Mouse (Mus musculus): Measurements from ENCODE around the gene Mrps33.

Gene Mrps33

GRCm38 (mm10) chr6:39780857-39781666 lies 29.7 kb downstream of the Mrps33 start:
- DNase-seq (ENCODE audit: low spot score in 2 of 2), result no peak

GRCm38 (mm10) chr6:39778506-39778905 lies 32.3 kb downstream of the Mrps33 start:
- no peak for DNase-seq (ENCODE audit: low spot score in 2 of 2)

GRCm38 (mm10) chr6:39776275-39776674 lies 34.5 kb downstream of the Mrps33 start:
- DNase-seq (ENCODE audit: low spot score in 2 of 2), result no peak

- no peak for DNase-seq (ENCODE audit: low spot score in 2 of 2)
These were observed 35.8 kb downstream of the Mrps33 start for GRCm38 (mm10) chr6:39775029-39775428.

GRCm38 (mm10) chr6:39757229-39757628 lies 53.6 kb downstream of the Mrps33 start:
- no peak for DNase-seq (ENCODE audit: low spot score in 2 of 2)

All from frontal cortex, postnatal 36 days (tissue).